Mouse (Mus musculus) cerebellum, postnatal 36 days (tissue): ENCODE results near the gene Fam81a.

Experiments used
- DNase-seq, 2 experiments: peaks; one replicate each; pipeline ENCODE4 v3.0.0; 2021 to 2022; ENCODE audit warnings: mixed read lengths in 2 of 2

Gene Fam81a

GRCm38 (mm10) chr9:70049416-70049783 lies 93.0 kb downstream of the Fam81a start:
- no peak for DNase-seq

GRCm38 (mm10) chr9:70048751-70049415 lies 93.5 kb downstream of the Fam81a start:
- no peak for DNase-seq

- DNase-seq = no peak
Observed at GRCm38 (mm10) chr9:70048280-70048679, 94.1 kb downstream of the Fam81a start.

- no peak for DNase-seq
Observed at GRCm38 (mm10) chr9:70047839-70048238, 94.5 kb downstream of the Fam81a start.

- no peak for DNase-seq
Observed at GRCm38 (mm10) chr9:70046255-70046654, 96.1 kb downstream of the Fam81a start.

- no peak for DNase-seq
Observed at GRCm38 (mm10) chr9:70044865-70045264, 97.5 kb downstream of the Fam81a start.

GRCm38 (mm10) chr9:70042935-70043334 lies 99.4 kb downstream of the Fam81a start:
- no peak for DNase-seq

GRCm38 (mm10) chr9:70042137-70042536 lies 100.2 kb downstream of the Fam81a start:
- DNase-seq = no peak

GRCm38 (mm10) chr9:70040570-70040969 lies 101.8 kb downstream of the Fam81a start:
- no peak for DNase-seq

- no peak for DNase-seq
Observed at GRCm38 (mm10) chr9:70039597-70040385, 102.6 kb downstream of the Fam81a start.
